Mouse (Mus musculus) olfactory bulb, adult 2 months (tissue): ENCODE measurements around the gene Pdgfb.

Source experiments
- CTCF ChIP-seq: fragments of 200-500 bp; IDR thresholded peaks from 2 replicates; pipeline ENCODE4 v1.5.1; 2012; ENCODE audit warnings: low read depth, mild to moderate bottlenecking, low read length, moderate library complexity; ENCODE audit not compliant: insufficient read depth
- POLR2A ChIP-seq: fragments of 200-500 bp; IDR thresholded peaks from 2 replicates; pipeline ENCODE4 v1.6.1; 2012; ENCODE audit warnings: mild to moderate bottlenecking, low read depth, low read length, moderate library complexity; ENCODE audit not compliant: insufficient read depth

DNA sequence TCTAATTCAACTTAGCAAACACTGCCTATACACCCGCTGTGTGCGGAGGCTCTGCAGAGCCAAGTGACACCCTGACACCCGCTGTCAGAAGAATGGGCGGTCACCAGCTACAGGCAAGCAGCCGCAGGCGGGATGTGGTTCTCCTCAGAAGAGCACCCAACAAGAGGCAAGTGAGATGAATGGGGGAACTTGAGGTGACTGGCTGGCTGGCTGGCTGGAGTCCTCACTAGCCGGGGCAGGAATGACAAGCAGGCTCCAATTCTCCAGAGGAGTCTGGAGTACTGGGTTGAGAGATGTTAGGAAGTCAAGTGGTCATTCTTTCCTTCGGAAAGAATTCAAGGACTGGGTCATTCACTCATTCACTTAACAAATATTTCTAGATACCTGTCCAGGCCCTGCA is 58.2 kb downstream of the Pdgfb start:
- TF ChIP-seq POLR2A = no peak
- TF ChIP-seq CTCF = no peak
